Mouse (Mus musculus): Measurements from ENCODE around the gene Fblim1. TPM values are rescaled to one million over a fixed set of nuclear protein-coding genes. Genes with fewer than 3 reads are reported as not detected.

The Fblim1 gene
- polyA plus RNA-seq, 1 experiment from 2014 or later: 1.8 TPM

GRCm38 (mm10) chr4:141543593-141543992, 62.3 kb downstream of the Fblim1 start:
- Histone ChIP-seq H3K9ac (replicated peaks) (no peak overlapping the region), H3K4me1 (ENCODE audit: insufficient read depth) (peaks cover 21% of the 10 kb centered on the region), H3K27me3 (ENCODE audit: insufficient read depth, low read length) (no peaks in the 10 kb centered on the region), H3K4me3 (ENCODE audit: low read depth, low read length) (no peak overlapping the region), H3K4me2 (ENCODE audit: low read depth, low read length) (no peak overlapping the region), H3K9me3 (ENCODE audit: low read length) (no peaks in the 10 kb centered on the region), H3K36me3 (replicated peaks; ENCODE audit: insufficient read depth, low read length) (no peaks in the 10 kb centered on the region), H3K27ac (ENCODE audit: low read depth) (no peak overlapping the region)
- no peak for TF ChIP-seq EP300 (IDR thresholded peaks at IDR 0.05; ENCODE audit: low read depth)
- no peak for TF ChIP-seq CTCF (IDR thresholded peaks at IDR 0.05; ENCODE audit: low read depth)
- WGBS (ENCODE audit: insufficient replicate concordance): 68% methylated on average over 3 of the region's 3 CpGs
- DNase-seq (no peak), ATAC-seq (no peak)

- H3K9ac ChIP-seq (replicated peaks): no peak overlapping the region
- H3K27me3 ChIP-seq (ENCODE audit: insufficient read depth, low read length): no peaks in the 10 kb centered on the region
- no peaks in the 10 kb centered on the region for H3K36me3 ChIP-seq (replicated peaks; ENCODE audit: insufficient read depth, low read length)
- DNase-seq (no peak), ATAC-seq (no peak)
- no peak overlapping the region for H3K4me2 ChIP-seq (ENCODE audit: low read depth, low read length)
- 72% methylated on average over 7 of the region's 7 CpGs for WGBS (ENCODE audit: insufficient replicate concordance)
- H3K9me3 ChIP-seq (ENCODE audit: low read length): no peaks in the 10 kb centered on the region
- TF ChIP-seq EP300 (IDR thresholded peaks at IDR 0.05; ENCODE audit: low read depth) (no peak), CTCF (IDR thresholded peaks at IDR 0.05; ENCODE audit: low read depth) (no peak)
- H3K27ac ChIP-seq (ENCODE audit: low read depth): no peak overlapping the region
- no peak overlapping the region for H3K4me3 ChIP-seq (ENCODE audit: low read depth, low read length)
- peaks cover 11% of the 10 kb centered on the region for H3K4me1 ChIP-seq (ENCODE audit: insufficient read depth)
These were observed 64.0 kb downstream of the Fblim1 start for GRCm38 (mm10) chr4:141541851-141542250.

- peak; percentile 19; the same call in 1 of the 2 replicates for TF ChIP-seq EP300 (IDR thresholded peaks at IDR 0.05; ENCODE audit: low read depth)
- TF ChIP-seq CTCF (IDR thresholded peaks at IDR 0.05; ENCODE audit: low read depth): no peak
- DNase-seq (no peak), ATAC-seq (no peak)
- H3K27ac ChIP-seq (ENCODE audit: low read depth): peak overlapping the region; percentile 23; the same call in 1 of the 2 replicates
- no peak overlapping the region for H3K9ac ChIP-seq (replicated peaks)
- no peak overlapping the region for H3K4me3 ChIP-seq (ENCODE audit: low read depth, low read length)
- H3K27me3 ChIP-seq (ENCODE audit: insufficient read depth, low read length): no peaks in the 10 kb centered on the region
- WGBS (ENCODE audit: insufficient replicate concordance): 45% methylated on average over 3 of the region's 3 CpGs
- H3K4me2 ChIP-seq (ENCODE audit: low read depth, low read length): peak overlapping the region; percentile 13; the same call in 1 of the 2 replicates
- peaks cover 11% of the 10 kb centered on the region for H3K4me1 ChIP-seq (ENCODE audit: insufficient read depth)
- no peaks in the 10 kb centered on the region for H3K9me3 ChIP-seq (ENCODE audit: low read length)
- H3K36me3 ChIP-seq (replicated peaks; ENCODE audit: insufficient read depth, low read length): no peaks in the 10 kb centered on the region
These were observed 65.1 kb downstream of the Fblim1 start for GRCm38 (mm10) chr4:141540844-141541243.

- TF ChIP-seq CTCF (IDR thresholded peaks at IDR 0.05; ENCODE audit: low read depth) (no peak), EP300 (IDR thresholded peaks at IDR 0.05; ENCODE audit: low read depth) (no peak)
- peak overlapping the region; percentile 98 for H3K27ac ChIP-seq (ENCODE audit: low read depth)
- peaks cover 18% of the 10 kb centered on the region for H3K4me1 ChIP-seq (ENCODE audit: insufficient read depth)
- 31% methylated on average over 12 of the region's 12 CpGs for WGBS (ENCODE audit: insufficient replicate concordance)
- DNase-seq (no peak), ATAC-seq (no peak)
- peak overlapping the region; percentile 79 for H3K4me3 ChIP-seq (ENCODE audit: low read depth, low read length)
- peak overlapping the region; percentile 87 for H3K9ac ChIP-seq (replicated peaks)
- no peaks in the 10 kb centered on the region for H3K9me3 ChIP-seq (ENCODE audit: low read length)
- H3K36me3 ChIP-seq (replicated peaks; ENCODE audit: insufficient read depth, low read length): no peaks in the 10 kb centered on the region
- peak overlapping the region; percentile 94 for H3K4me2 ChIP-seq (ENCODE audit: low read depth, low read length)
- no peaks in the 10 kb centered on the region for H3K27me3 ChIP-seq (ENCODE audit: insufficient read depth, low read length)
These were observed 66.6 kb downstream of the Fblim1 start for GRCm38 (mm10) chr4:141539213-141539767.

GRCm38 (mm10) chr4:141538408-141539212, 67.3 kb downstream of the Fblim1 start, which contains the start of gene Spen:
Gene Spen, minus strand, starts transcription at chr4:141538597.
- DNase-seq: peak; percentile 95
- WGBS (ENCODE audit: insufficient replicate concordance): under 1% methylated on average over 68 of the region's 88 CpGs

GRCm38 (mm10) chr4:141537706-141538407, 68.0 kb downstream of the Fblim1 start:
- H3K36me3 ChIP-seq (replicated peaks; ENCODE audit: insufficient read depth, low read length): no peaks in the 10 kb centered on the region
- H3K4me1 ChIP-seq (ENCODE audit: insufficient read depth): peaks cover 29% of the 10 kb centered on the region
- H3K27ac ChIP-seq (ENCODE audit: low read depth): peak overlapping the region; percentile 98
- no peaks in the 10 kb centered on the region for H3K27me3 ChIP-seq (ENCODE audit: insufficient read depth, low read length)
- peak overlapping the region; percentile 79 for H3K4me3 ChIP-seq (ENCODE audit: low read depth, low read length)
- peak; percentile 68 for DNase-seq
- no peaks in the 10 kb centered on the region for H3K9me3 ChIP-seq (ENCODE audit: low read length)
- H3K4me2 ChIP-seq (ENCODE audit: low read depth, low read length): peak overlapping the region; percentile 94
- WGBS (ENCODE audit: insufficient replicate concordance): 1% methylated on average over 95 of the region's 101 CpGs
- H3K9ac ChIP-seq (replicated peaks): peak overlapping the region; percentile 87
- ATAC-seq: peak; percentile 20
- TF ChIP-seq EP300 (IDR thresholded peaks at IDR 0.05; ENCODE audit: low read depth) (no peak), CTCF (IDR thresholded peaks at IDR 0.05; ENCODE audit: low read depth) (no peak)

More at GRCm38 (mm10) chr4:141538408-141539212, 67.3 kb downstream of the Fblim1 start, which contains the start of gene Spen:
- no peaks in the 10 kb centered on the region for H3K9me3 ChIP-seq (ENCODE audit: low read length)
- no peak for TF ChIP-seq EP300 (IDR thresholded peaks at IDR 0.05; ENCODE audit: low read depth)
- no peaks in the 10 kb centered on the region for H3K36me3 ChIP-seq (replicated peaks; ENCODE audit: insufficient read depth, low read length)
- peak within 1 kb of the TSS; percentile 94 for H3K4me2 ChIP-seq (ENCODE audit: low read depth, low read length)
- peaks cover 23% of the 10 kb centered on the region for H3K4me1 ChIP-seq (ENCODE audit: insufficient read depth)
- peak within 1 kb of the TSS; percentile 79 for H3K4me3 ChIP-seq (ENCODE audit: low read depth, low read length)
- peak within 1 kb of the TSS; percentile 87 for H3K9ac ChIP-seq (replicated peaks)
- H3K27ac ChIP-seq (ENCODE audit: low read depth): peak within 1 kb of the TSS; percentile 98
- peak; percentile 89 for ATAC-seq
- H3K27me3 ChIP-seq (ENCODE audit: insufficient read depth, low read length): no peaks in the 10 kb centered on the region

Data from liver, postnatal 0 days (tissue).